In the genomic region with DNA sequence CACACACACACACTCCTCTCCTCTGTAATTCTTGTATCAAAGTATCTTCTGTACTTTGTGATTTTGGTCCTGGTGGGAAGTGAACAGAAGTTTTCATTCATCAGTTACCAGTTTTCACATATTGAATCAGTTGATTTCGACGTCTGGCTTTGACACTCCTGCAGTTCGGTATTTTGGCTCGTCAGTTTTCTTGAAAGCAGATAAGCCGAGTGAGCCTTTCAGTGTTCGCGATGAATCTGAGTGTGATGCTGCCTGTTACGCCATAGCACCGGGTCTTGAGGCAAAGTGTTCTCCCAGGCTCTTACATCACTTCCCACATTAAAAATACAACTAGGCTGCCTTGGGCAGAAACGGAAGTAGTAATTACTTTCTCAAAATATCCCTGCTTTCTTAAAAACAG, we compare ENCODE assay signal across 11 mouse cellular contexts. TPM values are rescaled to one million over a fixed set of nuclear protein-coding genes. Genes with fewer than 3 reads are reported as not detected.
DNase-seq lines count a peak whose midpoint lies in the region; ATAC-seq lines count a peak whose summit lies in the region.
"Had no signal": no experiment of that assay in that cellular context is flagged by ENCODE, and none has a peak within 500 bp of the region (broad histone marks: within the 10 kb centered on the region; RNA-seq: fewer than 3 reads in every experiment).

No protein-coding gene starts in this region.

- no peaks in the 10 kb centered on the region for H3K36me3 ChIP-seq in heart, embryonic 14.5 days (ENCODE audit: control insufficient read depth, insufficient read depth, low read length)
- H3K36me3 ChIP-seq in forebrain, embryonic 13.5 days (ENCODE audit: poor library complexity, severe bottlenecking): no peaks in the 10 kb centered on the region
- H3K36me3 ChIP-seq in intestine, embryonic 16.5 days (ENCODE audit: control insufficient read depth, insufficient read depth, low read length): no peaks in the 10 kb centered on the region
- H3K36me3 ChIP-seq: intestine, embryonic 15.5 days had no signal

- no peak overlapping the region for H3K9ac ChIP-seq in heart, embryonic 14.5 days (ENCODE audit: low read length)
- H3K9ac ChIP-seq in forebrain, embryonic 13.5 days: no peak overlapping the region
- H3K9ac ChIP-seq in intestine, embryonic 16.5 days (ENCODE audit: low read depth, low read length): no peak overlapping the region
- H3K9ac ChIP-seq: intestine, embryonic 15.5 days had no signal

- peak overlapping the region; percentile 44 for H3K4me2 ChIP-seq in heart, embryonic 14.5 days (ENCODE audit: low read length)
- H3K4me2 ChIP-seq in forebrain, embryonic 13.5 days: peak overlapping the region; percentile 33
- H3K4me2 ChIP-seq in intestine, embryonic 16.5 days (ENCODE audit: low read depth, low read length): no peak overlapping the region
- H3K4me2 ChIP-seq: intestine, embryonic 15.5 days had no signal

- no peak for DNase-seq in heart, postnatal 36 days
- DNase-seq in R1 (ENCODE audit: low read depth, low spot score): peak; percentile 12
- DNase-seq in thymus, postnatal 4 days: no peak
- no peak for DNase-seq in thymus, postnatal 14 days
- DNase-seq: cerebellum, adult 8-10 months had no signal

- H3K27ac ChIP-seq in heart, embryonic 14.5 days (replicated peaks in 1 of 2; ENCODE audit: control insufficient read depth in 1 of 2, insufficient read depth in 1 of 2, low read depth in 2 of 2, low read length in 2 of 2): no peak overlapping the region
- H3K27ac ChIP-seq in forebrain, embryonic 13.5 days: no peak overlapping the region
- H3K27ac ChIP-seq in intestine, embryonic 16.5 days (ENCODE audit: low read length): no peak overlapping the region
- H3K27ac ChIP-seq: intestine, embryonic 15.5 days had no signal

- no peak for ATAC-seq in heart, embryonic 14.5 days (ENCODE audit: insufficient number of reproducible peaks, insufficient read depth, low FRiP score, low read depth)
- no peak for ATAC-seq in forebrain, embryonic 13.5 days
- ATAC-seq in megakaryocyte progenitor cell, adult 5-6 weeks (replicated peaks; ENCODE audit: poor library complexity): peak; percentile 99
- ATAC-seq in intestine, embryonic 16.5 days: no peak

- H3K4me1 ChIP-seq in heart, embryonic 14.5 days (ENCODE audit: control insufficient read depth in 2 of 2, insufficient read depth in 2 of 2, low read length in 2 of 2): no peaks in the 10 kb centered on the region
- peaks cover 38% of the 10 kb centered on the region for H3K4me1 ChIP-seq in forebrain, embryonic 13.5 days
- H3K4me1 ChIP-seq in intestine, embryonic 16.5 days (ENCODE audit: control insufficient read depth, insufficient read depth, low read length): no peaks in the 10 kb centered on the region
- H3K4me1 ChIP-seq: intestine, embryonic 15.5 days had no signal

- intact Hi-C loops in heart, postnatal 36 days (cut with DNase I): no loop called here

- H3K27me3 ChIP-seq in heart, embryonic 14.5 days (ENCODE audit: control insufficient read depth, insufficient read depth, low read length): no peaks in the 10 kb centered on the region
- H3K27me3 ChIP-seq in forebrain, embryonic 13.5 days: no peaks in the 10 kb centered on the region
- no peaks in the 10 kb centered on the region for H3K27me3 ChIP-seq in intestine, embryonic 16.5 days (replicated peaks; ENCODE audit: control insufficient read depth, insufficient read depth, low read length)
- H3K27me3 ChIP-seq: intestine, embryonic 15.5 days had no signal

- 44% methylated on average over 10 of the region's 10 CpGs for WGBS in heart, embryonic 14.5 days
- WGBS in forebrain, embryonic 13.5 days: 30% methylated on average over 10 of the region's 10 CpGs
- 65% methylated on average over 10 of the region's 10 CpGs for WGBS in intestine, embryonic 16.5 days

- H3K4me3 ChIP-seq in heart, embryonic 14.5 days (ENCODE audit: control insufficient read depth in 1 of 2, insufficient read depth in 1 of 2, low read depth in 1 of 2, low read length in 2 of 2): no peak overlapping the region
- H3K4me3 ChIP-seq in forebrain, embryonic 13.5 days: no peak overlapping the region
- no peak overlapping the region for H3K4me3 ChIP-seq in intestine, embryonic 16.5 days (ENCODE audit: low read length)
- H3K4me3 ChIP-seq: intestine, embryonic 15.5 days had no signal

- no peaks in the 10 kb centered on the region for H3K9me3 ChIP-seq in heart, embryonic 14.5 days (ENCODE audit: control insufficient read depth, low read length)
- no peaks in the 10 kb centered on the region for H3K9me3 ChIP-seq in forebrain, embryonic 13.5 days (replicated peaks)
- no peaks in the 10 kb centered on the region for H3K9me3 ChIP-seq in intestine, embryonic 16.5 days (ENCODE audit: control insufficient read depth, low read length)
- H3K9me3 ChIP-seq: intestine, embryonic 15.5 days had no signal

RNA-seq across cellular contexts. Expression of a gene that starts 55.0 kb away (rescaled TPM):
- 0.45 TPM in 1 of 2 replicates, not detected in the other for polyA plus RNA-seq in heart, embryonic 14.5 days (2014; fragmentation: Nextera tagmentation; extraction: Ambion mirVana)
- not detected for total RNA-seq in heart, postnatal 36 days (2021)
- polyA plus RNA-seq in forebrain, embryonic 13.5 days (2015; fragmentation: Nextera tagmentation; extraction: Ambion mirVana): 0.41 and 0.73 TPM in 2 replicates
- 9.3 and 11.7 TPM in 2 replicates for total RNA-seq in megakaryocyte progenitor cell, adult 5-6 weeks (2015)
- 8.0 and 12.4 TPM in 2 replicates for total RNA-seq in megakaryocyte progenitor cell, adult 5-6 weeks (2017)
- polyA plus RNA-seq in intestine, embryonic 16.5 days (2015; fragmentation: Nextera tagmentation; extraction: Ambion mirVana): 13.0 and 16.0 TPM in 2 replicates
- total RNA-seq: MEL had no signal
